ENCODE assay signal across 27 mouse cellular contexts in the genomic region with DNA sequence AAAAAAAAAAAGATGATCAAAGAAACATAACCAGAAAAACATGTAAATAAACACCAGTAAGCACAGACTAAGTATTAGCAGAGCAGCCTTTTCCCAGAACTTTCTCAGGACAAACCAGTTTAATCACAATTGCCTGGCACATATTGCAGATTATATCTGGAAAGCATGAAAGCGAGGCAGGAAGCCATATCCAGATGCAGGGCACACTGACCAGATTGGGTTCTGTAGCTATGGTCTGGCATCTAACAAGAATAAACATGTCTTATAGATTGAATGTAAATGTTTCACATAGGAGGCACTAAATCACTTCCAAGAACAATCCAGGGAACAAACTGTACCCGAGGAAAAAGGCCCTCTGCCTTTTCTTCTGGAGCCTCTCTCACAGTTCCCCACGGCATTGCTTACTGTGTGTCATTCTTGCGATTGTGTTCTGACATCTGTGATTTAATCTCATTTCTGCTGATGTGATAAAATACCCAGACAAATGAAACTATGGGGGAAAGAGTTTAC.
"Had no signal": no experiment of that assay in that cellular context is flagged by ENCODE, and none has a peak within 500 bp of the region (broad histone marks: within the 10 kb centered on the region; RNA-seq: fewer than 3 reads in every experiment).

No protein-coding gene starts in this region.

- H3K9me3 ChIP-seq: heart, embryonic 13.5 days; hindbrain, embryonic 13.5 days; hindbrain, embryonic 15.5 days; kidney, embryonic 15.5 days; limb, embryonic 15.5 days; liver, embryonic 12.5 days had no signal

- H3K4me1 ChIP-seq: hindbrain, embryonic 13.5 days; hindbrain, embryonic 15.5 days; limb, embryonic 13.5 days; limb, embryonic 15.5 days had no signal

- DNase-seq: gastrocnemius, adult 2 months; gastrocnemius, postnatal 10 days; gastrocnemius, postnatal 25 days; heart, adult 11 months; heart, adult 2 months; heart, postnatal 14 days; heart, postnatal 36 days; kidney, adult 11 months; kidney, adult 2 months; kidney, adult 9 months; kidney, postnatal 14 days; kidney, postnatal 36 days; layer of hippocampus, adult 9-11 months; layer of hippocampus, postnatal 36 days; left cerebral cortex, postnatal 4 days had no signal

- H3K9ac ChIP-seq: heart, embryonic 13.5 days; heart, embryonic 15.5 days; hindbrain, embryonic 13.5 days; hindbrain, embryonic 15.5 days; kidney, embryonic 15.5 days; limb, embryonic 13.5 days; limb, embryonic 15.5 days; liver, embryonic 12.5 days had no signal

- ATAC-seq: hindbrain, postnatal 0 days; intestine, embryonic 16.5 days; liver, embryonic 12.5 days had no signal

- H3K27me3 ChIP-seq: heart, embryonic 13.5 days; heart, embryonic 15.5 days; hindbrain, embryonic 13.5 days; hindbrain, embryonic 15.5 days; kidney, embryonic 15.5 days; limb, embryonic 13.5 days; limb, embryonic 15.5 days; liver, embryonic 12.5 days had no signal

- H3K36me3 ChIP-seq: heart, embryonic 13.5 days; heart, embryonic 15.5 days; hindbrain, embryonic 13.5 days; hindbrain, embryonic 15.5 days; kidney, embryonic 15.5 days; limb, embryonic 13.5 days; limb, embryonic 15.5 days; liver, embryonic 12.5 days had no signal

- H3K4me3 ChIP-seq: gastrocnemius, adult 2 months; heart, adult 2 months; heart, embryonic 13.5 days; heart, embryonic 15.5 days; hindbrain, embryonic 13.5 days; hindbrain, embryonic 15.5 days; kidney, embryonic 15.5 days; limb, embryonic 13.5 days; limb, embryonic 15.5 days; liver, embryonic 12.5 days had no signal

- H3K4me2 ChIP-seq: heart, embryonic 11.5 days; heart, embryonic 13.5 days; heart, embryonic 15.5 days; hindbrain, embryonic 13.5 days; hindbrain, embryonic 15.5 days; kidney, embryonic 15.5 days; limb, embryonic 13.5 days; limb, embryonic 15.5 days; liver, embryonic 12.5 days had no signal

- H3K27ac ChIP-seq: gastrocnemius, adult 2 months; heart, adult 2 months; heart, embryonic 13.5 days; heart, embryonic 15.5 days; hindbrain, embryonic 13.5 days; hindbrain, embryonic 15.5 days; hindbrain, postnatal 0 days; kidney, embryonic 15.5 days; kidney, postnatal 0 days; limb, embryonic 13.5 days; limb, embryonic 15.5 days; liver, embryonic 12.5 days had no signal
